Mouse (Mus musculus) G1E (cell line): ENCODE results near the gene Misp.

Experiments
- CTCF ChIP-seq: IDR thresholded peaks from 2 replicates; pipeline ENCODE4 v1.5.1; 2012; ENCODE audit warnings: low read depth, low read length, inconsistent platforms, mixed read lengths
- GATA1 ChIP-seq: IDR thresholded peaks from 2 replicates; pipeline ENCODE4 v1.6.1; 2012; ENCODE audit warnings: borderline replicate concordance, low read length, inconsistent platforms, mixed read lengths
- POLR2AphosphoS5 ChIP-seq: IDR thresholded peaks from 2 replicates; pipeline ENCODE4 v1.6.1; 2012; ENCODE audit warnings: low read depth, low read length, inconsistent platforms; ENCODE audit not compliant: insufficient replicate concordance
- TAL1 ChIP-seq: conservative IDR thresholded peaks from 2 replicates; pipeline ENCODE4 v1.6.1; 2012; ENCODE audit warnings: low read depth, low read length, inconsistent platforms, mixed read lengths

GRCm38 (mm10) chr10:79820277-79820676, 512 bp upstream of the Misp start:
- TF ChIP-seq CTCF (no peak), POLR2AphosphoS5 (no peak), GATA1 (no peak), TAL1 (no peak)
